Mouse (Mus musculus): ENCODE results near the gene Arhgef3.

GRCm38 (mm10) chr14:27298875-27299274 lies 184.2 kb downstream of the Arhgef3 start:
- TF ChIP-seq CTCF (IDR thresholded peaks at IDR 0.05; ENCODE audit: low read depth, low read length) (no peak), GATA1 (IDR thresholded peaks at IDR 0.05; ENCODE audit: borderline replicate concordance, low read length) (no peak), TAL1 (conservative IDR thresholded peaks at IDR 0.05; ENCODE audit: low read depth, low read length) (no peak), GATA2 (IDR thresholded peaks at IDR 0.05; ENCODE audit: borderline replicate concordance, low read depth, low read length) (no peak)

Measured in G1E (cell line).